Mouse (Mus musculus) embryo, embryonic 10.5 days (tissue): ENCODE results near the gene Tns2.
A peak's percentile ranks its signal among the peaks of the same experiment; 100 is the strongest.
"Not testable (repeated sequence)": the region's sequence is repeated elsewhere in the genome, so short reads cannot be mapped to it uniquely, and the experiment has no call there.

Experiments used
- DNase-seq: peaks from one replicate; pipeline ENCODE4 v3.0.0-alpha.2; 2015; ENCODE audit warnings: low spot score

Tns2 gene

DNA sequence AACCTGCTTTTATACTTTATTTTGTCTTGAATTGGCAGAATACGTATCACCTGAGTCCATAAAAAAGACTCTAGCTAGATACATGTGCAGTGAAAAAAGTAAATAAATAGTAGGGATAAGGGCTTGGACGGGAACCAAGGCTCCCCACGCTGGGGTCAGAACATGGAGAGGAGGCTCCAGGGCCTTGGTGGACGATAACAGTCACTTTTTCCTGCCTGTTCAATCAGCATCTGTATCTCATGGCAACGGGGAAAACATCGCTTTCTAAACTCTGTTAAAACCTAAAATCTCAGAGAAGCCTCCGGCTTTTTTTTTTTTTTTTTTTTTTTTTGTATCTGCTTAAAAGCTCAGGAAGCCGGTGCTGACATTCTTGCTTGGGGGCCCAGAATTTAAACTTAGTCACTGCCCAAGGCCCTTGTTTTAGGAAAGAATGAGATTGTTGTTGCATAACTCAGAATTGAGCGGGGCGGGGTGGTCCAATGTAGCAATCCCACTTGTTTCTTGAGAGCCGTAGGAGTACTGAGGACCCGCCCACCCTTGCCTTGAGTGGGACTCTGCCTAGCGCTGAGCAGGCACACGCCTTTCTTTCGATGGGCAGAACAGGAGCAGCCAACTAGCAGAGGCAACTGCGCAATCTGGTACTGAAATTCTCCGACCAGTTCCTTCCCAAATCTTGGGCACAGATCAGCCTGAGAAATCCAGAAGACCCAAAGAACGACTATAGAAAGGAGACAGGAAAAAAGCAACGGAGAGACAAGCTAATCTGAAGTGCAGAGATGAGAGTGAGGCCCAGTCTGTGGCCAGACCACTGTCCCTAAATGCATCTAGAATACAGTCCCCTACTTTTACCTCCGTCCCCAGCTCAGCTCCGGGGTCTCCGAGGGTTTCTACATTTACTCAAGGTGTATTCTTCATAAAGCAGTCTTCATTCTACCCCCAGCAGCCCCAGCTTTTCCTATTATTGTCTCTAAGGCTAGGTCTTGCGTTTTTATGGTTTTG lies 43.0 kb downstream of the Tns2 start:
- DNase-seq = no peak

DNA sequence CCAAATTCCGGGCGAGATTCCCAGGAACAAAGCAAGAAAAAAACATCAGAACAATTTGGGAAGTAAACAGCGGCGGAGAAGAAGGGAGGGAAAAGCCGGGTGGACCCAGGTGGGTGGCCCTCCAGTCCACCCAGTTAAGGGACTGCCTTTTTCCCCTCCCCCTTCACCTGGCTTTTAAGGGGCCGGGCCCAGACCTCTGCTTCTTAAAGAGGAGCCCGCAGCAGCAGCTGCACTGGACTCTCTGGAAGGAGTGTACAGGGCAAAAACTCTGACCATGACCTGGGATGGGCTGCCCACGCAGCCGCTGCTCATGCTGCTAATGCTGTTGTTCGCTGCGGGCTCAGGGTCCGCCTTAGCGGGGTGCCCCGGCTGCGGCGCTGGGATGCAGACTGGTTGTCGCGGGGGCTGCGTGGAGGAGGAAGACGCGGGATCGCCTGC lies 44.1 kb downstream of the Tns2 start, which contains the start of gene Igfbp6:
Gene Igfbp6 (plus strand): TSS at position 89 of the 438 bp plus-strand sequence.
- DNase-seq = no peak

DNA sequence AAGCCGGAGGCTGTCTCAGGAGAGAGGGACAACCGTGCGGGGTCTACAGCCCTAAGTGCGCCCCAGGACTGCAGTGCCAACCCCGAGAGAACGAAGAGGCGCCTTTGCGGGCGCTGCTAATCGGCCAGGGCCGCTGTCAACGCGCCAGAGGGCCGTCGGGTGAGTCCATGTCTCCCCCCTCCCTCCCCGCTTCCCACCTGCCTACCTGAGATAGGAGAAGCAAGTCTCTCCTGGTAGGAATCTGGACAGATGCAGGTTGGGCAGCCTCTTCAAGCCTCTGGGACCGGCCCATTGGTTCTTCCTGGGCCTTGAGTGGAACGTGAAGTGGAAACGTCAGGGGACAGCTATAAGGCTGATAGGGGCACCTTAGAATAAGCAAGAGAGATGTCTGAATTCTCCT lies 44.5 kb downstream of the Tns2 start:
- no peak for DNase-seq

DNA sequence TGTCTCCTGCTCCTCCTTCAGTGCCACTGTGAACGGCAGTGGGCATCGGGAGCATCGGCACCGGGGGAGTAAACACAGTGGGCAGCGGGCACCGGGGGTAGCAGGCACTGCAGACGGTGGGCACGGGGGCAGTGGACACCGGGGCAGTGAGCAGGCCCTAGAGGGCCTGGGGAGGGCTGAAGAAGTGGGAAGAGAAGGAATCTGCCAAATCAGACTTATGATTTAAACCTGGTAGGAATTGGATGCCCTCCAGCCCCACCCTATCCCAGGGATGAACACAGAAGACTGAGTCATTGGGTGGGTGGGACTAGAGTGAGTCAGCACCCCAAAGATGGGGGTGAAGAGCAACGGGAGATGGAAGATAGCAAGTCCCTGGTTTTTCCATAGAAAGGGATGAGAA lies 45.1 kb downstream of the Tns2 start:
- no peak for DNase-seq

DNA sequence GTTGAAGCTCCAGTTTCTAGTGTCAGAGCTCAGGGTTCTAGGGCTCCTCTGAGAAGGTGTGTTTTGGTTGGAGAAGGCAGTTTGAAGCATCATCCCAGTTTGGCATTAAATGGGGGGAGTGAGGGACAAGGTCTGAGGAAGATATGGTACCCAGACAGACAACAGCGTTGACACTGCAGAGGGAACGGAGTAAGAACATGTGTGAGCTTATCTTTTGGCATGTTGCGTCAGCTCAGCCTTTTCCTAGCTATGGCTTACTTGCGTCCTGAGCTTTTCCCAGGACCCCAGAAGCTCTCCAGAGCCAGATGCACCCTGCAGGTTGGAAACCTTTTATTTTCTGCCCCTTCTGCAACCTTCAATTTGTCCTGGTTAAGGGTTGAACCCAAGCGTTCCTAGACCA lies 45.9 kb downstream of the Tns2 start:
- DNase-seq = no peak

DNA sequence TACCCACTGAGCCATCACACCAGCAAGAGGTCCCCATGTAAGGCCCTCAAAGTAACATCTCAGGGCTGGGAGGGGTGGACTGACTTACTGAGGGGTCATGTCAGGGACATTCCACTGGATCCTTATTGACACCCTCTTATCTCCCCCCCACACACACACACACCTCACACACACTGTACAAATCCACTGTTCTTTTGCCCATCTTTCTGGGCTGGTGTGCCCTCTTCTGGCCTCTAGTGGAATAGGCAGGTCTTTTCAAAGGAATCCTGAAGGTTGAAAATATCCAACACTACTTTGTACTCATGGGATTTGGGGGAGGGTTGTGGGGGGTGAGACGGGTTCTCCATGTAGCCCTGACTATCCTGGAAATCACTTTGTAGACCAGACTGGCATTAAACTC lies 46.7 kb downstream of the Tns2 start:
- DNase-seq = peak; percentile 72

DNA sequence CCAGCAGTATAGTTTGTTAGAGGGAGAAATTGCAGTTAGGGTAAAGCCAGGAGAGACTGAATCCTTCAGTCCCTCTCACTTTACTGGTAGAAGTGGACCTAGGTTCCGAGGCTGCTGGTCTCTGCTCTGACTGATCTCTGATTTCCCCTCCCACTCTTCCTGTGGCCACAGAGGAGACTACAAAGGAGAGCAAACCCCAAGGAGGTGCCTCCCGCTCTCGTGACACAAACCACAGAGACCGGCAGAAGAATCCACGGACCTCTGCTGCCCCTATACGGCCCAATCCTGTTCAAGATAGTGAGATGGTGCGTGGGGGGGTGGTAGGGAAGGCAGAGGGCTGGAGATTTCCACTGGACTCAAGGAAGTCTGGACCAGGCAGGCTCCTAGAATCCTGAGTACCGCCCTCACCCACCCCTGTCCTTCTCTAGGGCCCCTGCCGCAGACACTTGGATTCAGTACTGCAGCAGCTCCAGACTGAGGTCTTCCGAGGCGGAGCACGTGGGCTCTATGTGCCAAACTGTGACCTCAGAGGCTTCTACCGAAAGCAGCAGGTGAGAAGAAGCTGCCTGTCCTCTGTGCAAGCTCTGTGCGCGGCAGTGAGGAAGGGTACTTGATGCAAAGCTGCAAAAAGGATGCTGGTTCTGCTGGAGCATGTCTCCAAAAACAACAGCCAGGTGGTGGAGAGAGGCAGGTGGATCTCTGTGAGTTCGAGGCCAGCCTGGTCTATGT lies 47.6 kb downstream of the Tns2 start:
- no peak for DNase-seq

DNA sequence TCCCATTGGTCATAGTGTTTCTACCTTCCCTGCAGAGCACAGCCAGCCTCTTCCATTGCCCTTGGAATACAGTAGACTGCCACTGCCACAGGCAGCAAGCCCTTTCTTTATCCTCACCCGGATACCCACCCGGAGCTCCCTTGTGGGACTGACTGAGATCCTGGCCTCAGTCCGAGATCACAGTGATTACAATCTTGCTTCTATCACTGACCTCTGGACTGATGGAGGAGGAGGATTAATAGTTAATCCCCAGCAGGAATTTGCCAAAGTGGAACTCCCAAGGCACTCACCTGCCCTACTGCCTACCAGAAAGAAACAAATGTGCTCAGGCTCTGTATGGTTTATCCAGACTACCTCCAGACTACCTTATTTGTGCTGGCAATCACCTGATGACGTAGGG lies 49.3 kb downstream of the Tns2 start:
- DNase-seq = no peak

DNA sequence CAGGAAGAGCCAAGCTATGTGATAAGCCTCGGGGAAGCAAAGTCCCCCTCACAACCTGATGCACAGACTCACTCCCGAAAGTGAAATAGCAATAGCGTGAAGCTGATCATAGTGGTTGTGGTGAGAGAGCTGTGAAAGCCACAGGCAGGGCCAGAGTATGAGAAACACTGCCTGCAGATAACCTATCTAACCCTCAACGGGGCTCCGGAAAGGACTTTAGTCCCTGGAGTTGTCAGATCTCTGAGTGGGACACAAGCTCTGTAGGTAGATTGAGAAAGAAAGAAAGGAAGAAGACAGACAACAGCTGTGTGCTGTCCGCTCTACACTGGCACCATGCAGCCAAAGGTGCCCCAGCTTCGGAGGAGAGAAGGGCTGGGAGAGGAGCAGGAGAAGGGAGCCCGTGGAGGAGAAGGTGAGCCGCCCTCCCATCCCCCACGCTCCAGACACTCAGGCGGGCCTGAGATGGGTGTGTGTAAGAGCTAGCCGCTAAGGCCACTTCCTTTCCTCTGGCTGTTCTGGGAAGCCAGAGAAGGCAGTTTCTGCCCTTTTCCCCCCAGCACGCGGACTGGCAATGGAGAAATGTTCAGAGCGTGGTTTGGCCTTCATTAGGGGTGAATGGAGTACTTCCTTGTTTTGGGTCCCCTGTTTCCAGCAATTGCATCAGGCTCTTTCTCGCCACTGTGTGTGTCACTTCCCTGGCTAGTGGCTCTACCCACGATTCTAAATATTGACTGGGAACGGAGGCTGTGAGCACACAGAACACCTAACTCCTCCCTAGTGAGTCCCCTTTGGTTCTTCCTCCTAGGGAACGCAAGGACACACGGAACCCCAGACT lies 50.3 kb downstream of the Tns2 start, which contains the start of gene Soat2:
Gene Soat2 (plus strand): TSS at position 226 of the 835 bp plus-strand sequence.
- no peak for DNase-seq

DNA sequence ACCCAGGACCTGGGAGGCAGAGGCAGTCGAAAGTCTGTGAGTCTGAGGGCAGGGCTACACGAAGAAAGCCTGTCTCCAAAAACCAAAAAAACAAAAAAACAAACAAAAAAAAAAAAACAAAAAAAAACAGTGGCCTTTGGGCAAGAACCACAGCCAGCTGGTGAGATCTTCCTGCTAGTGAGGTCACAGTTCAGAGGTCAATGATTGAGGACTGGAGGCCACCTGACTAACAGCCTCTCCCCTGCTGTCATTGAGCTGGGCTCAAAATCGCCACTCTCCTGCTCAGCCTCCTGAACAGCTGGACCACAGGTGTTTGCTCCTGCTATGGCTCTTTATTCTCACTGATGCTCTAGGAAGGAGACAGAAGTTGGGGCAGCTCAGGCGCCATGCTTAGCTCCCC lies 52.4 kb downstream of the Tns2 start:
- DNase-seq = peak; percentile 69

DNA sequence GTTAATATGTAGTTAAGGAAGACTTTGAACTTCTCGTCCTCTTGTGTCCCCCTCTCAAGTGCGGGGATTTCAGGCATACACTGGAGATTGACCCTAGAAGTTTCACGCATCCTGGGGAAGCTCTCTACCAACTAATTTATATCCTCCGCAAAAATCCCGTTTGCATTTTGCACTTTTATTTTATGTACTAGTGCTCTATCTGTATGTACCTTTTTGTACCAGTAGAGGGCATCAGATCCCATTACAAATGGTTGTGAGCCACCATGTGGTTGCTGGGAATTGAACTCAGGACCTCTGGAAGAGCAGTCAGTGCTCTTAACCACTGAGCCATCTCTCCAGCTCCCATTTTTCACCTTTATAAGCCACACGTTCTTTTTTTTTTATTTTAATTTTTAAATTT lies 54.8 kb downstream of the Tns2 start:
- not testable (repeated sequence) for DNase-seq

DNA sequence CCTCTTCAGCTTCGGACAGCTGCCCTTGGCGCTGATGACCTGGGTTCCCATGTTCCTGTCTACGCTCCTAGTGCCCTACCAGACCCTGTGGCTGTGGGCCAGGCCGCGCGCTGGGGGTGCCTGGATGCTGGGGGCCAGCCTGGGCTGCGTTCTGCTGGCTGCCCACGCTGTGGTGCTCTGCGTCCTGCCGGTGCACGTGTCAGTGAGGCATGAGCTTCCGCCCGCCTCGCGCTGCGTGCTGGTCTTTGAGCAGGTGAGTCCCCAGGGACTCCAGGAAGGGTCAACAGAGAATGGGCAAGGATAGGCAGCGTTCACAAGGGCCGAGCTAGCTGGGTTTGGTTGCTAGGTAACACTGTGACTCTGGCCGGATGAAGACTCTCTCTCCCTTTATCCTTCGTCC lies 56.6 kb downstream of the Tns2 start:
- peak; percentile 66 for DNase-seq

DNA sequence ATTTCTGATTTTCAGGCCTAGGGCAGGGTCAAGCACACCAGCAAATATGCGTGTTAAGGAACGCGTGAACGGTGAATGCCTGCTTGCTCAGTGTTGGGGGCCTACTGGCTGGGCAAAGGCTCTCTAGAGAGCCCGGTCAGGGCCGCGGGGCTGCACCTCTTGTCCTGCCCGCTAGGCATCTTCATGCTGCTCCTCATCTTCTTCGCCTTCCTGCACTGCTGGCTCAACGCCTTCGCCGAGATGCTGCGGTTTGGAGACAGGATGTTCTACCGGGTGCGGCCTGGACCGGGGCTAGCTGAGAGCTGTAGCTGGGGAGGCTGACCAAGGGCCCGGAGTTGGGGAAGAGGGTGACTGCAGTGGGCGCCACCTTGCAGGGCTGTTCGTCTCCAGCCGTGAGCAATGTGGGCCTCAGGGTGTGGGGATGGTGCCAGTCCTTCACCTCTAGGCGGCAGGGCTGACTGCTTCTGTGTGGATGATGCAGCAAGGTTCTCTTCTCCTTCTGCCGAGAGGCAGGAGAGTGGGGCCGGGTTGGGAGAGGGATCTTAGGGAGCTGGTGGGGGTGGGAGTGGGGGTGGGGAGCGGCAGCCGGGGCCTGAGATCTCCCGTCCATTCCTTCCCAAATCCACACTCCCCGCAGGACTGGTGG lies 60.3 kb downstream of the Tns2 start:
- no peak for DNase-seq

DNA sequence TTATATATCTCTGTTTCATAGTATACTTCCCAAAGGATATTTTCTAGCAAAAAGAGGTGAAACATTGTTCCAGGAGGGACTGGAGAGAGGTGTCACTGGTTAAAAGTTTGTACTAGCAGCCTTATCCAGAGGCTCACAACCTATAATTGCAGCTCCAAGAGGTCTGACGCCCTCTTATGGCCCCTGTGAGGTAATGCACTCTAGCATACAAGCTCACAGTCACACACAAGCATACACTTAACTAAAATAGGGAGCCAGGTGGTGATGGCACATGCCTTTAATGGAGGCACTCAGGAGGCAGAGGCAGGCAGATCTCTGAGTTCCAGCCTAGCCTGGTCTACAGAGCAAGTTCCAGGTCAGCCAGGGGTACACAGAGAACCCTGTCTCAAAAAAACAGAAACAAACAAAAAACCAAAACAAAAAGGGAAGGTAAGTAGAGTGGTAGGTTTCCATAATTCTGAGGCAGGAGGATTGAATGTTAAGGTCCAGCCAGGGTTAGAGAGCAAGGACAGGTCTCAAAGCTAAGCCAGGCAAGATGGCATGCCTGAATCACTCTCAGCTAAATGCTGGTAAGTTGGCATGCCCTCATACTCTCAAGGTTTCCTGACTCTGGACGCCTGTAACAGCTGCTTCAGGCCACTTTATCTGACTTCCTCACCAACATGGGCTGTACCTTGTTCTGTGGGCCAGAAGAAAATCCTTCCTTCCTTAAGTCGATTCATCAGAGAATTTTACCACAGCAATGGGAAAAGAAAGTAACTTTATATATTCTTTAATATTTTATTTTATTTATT lies 63.9 kb downstream of the Tns2 start:
- no peak for DNase-seq

DNA sequence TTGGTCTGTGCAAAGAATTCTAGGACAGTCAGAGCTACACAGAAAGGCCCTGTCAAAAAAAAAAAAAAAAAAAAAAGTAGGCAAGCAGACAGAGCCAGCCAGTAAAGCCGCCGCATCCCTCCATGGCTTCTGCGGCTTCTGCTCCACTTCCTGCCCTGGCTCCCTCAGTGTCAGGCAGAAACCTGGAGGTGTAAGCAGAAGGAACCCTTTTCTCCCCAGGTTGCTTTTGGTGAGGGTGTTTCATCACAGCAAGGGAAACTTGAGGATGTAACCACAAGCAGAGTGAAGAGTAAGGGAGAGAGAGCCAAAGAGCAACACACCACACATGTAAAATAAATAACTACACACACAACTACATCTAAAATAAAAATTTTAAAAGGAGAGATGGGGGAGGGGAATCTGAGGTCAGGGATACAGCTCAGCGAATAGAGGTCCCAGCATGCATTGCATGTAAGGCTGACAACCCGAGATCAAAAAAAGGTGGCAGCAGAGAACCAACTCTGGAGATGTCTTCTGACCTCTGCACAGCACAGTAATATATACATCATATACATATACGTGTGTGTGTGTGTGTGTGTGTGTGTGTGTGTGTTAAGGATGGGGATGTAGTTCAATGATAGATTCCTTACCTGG lies 65.4 kb downstream of the Tns2 start:
- no peak for DNase-seq
